Mouse (Mus musculus) forebrain, embryonic 15.5 days (tissue): ENCODE results near the gene Plxdc1. TPM values are rescaled to one million over a fixed set of nuclear protein-coding genes. Genes with fewer than 3 reads are reported as not detected.
A peak's percentile ranks its signal among the peaks of the same experiment; 100 is the strongest.

Source experiments
- ATAC-seq: fragments of 200-750 bp; cut with Nextera tagmentation; replicated peaks from 2 replicates; pipeline ENCODE4 v1.8.0; 2017; ENCODE audit warnings: mild to moderate bottlenecking, moderate TSS enrichment, moderate library complexity
- H3K27ac ChIP-seq: fragments of 300-500 bp; sonication (generic); replicated peaks from 2 replicates; pipeline ENCODE4 v1.5.1; 2015; ENCODE audit warnings: mild to moderate bottlenecking, inconsistent platforms
- H3K27me3 ChIP-seq: fragments of 300-500 bp; sonication (generic); 2 replicates; pipeline ENCODE4 v1.6.1; 2015; ENCODE audit warnings: inconsistent platforms
- H3K36me3 ChIP-seq: fragments of 300-500 bp; sonication (generic); 2 replicates; pipeline ENCODE4 v1.6.1; 2015; ENCODE audit warnings: mild to moderate bottlenecking, inconsistent platforms
- H3K4me1 ChIP-seq: fragments of 300-500 bp; sonication (generic); 2 replicates; pipeline ENCODE4 v1.6.1; 2015; ENCODE audit warnings: inconsistent platforms
- H3K4me2 ChIP-seq: fragments of 300-500 bp; sonication (generic); replicated peaks from 2 replicates; pipeline ENCODE4 v1.6.1; 2015; ENCODE audit warnings: mild to moderate bottlenecking, inconsistent platforms
- H3K4me3 ChIP-seq: fragments of 300-500 bp; sonication (generic); 2 replicates; pipeline ENCODE4 v1.5.1; 2015; ENCODE audit warnings: mild to moderate bottlenecking, inconsistent platforms
- H3K9ac ChIP-seq: fragments of 300-500 bp; sonication (generic); replicated peaks from 2 replicates; pipeline ENCODE4 v1.6.1; 2015; ENCODE audit warnings: mild to moderate bottlenecking, inconsistent platforms
- H3K9me3 ChIP-seq: fragments of 300-500 bp; sonication (generic); 2 replicates; pipeline ENCODE4 v1.6.1; 2016; ENCODE audit warnings: inconsistent platforms
- WGBS: fragments of 180-500 bp; shearing (Covaris S2); methylation state at CpG from one replicate; pipeline ENCODE4 v1.1.7; 2015; ENCODE audit warnings: mixed read lengths; 5-methylcytosine and 5-hydroxymethylcytosine counted together
- polyA plus RNA-seq: library from polyadenylated mRNA; unstranded; fragments of >200 nt; fragmentation: Nextera tagmentation; extraction: Ambion mirVana; gene quantifications from 2 replicates; pipeline ENCODE4 v1.2.1, GENCODE M21; 2015

Gene Plxdc1
- polyA plus RNA-seq, 1 experiment from 2014 or later: 0.65 TPM

DNA sequence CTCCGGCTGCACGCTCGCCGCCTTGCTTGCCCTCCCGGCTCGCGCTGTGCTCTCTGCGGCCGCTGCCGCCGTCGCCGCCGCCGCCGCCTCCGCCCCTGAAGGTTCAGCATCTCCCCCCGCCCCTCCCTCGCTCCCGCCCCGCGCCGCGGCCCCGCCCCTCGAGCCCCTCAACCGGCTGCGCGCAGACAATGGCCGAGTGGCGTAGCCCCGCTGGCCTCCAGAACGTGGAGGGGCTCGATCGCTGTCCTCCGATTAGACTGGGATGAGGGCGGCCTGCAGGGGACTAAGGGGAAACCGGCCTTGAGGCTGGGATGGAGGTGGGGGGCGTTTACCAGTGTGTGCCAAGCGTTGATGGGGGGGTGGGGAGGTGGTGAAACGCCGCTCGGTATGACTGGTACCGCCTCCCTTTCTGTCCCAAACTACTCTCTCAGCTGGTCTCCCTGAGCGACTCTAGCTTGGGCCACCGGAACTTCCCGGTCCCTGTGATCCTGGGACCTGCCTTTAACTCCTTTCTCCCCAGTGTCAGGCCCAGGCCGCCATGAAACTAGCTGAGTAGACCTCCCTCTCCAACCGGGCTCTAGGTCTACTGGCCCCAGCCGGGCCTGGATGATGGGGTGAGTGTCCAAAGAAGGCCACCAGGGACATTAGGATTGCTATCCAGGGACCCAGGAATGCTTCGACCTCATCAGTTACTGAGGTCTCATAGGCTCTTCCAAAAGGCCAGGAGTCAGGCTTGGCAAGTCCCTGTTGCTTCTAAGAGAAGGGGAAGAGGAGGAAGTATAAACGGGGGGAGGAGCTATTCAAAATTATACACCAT, 36.5 kb upstream of the Plxdc1 start, which contains the start of gene Cacnb1:
TSS of gene Cacnb1 (minus strand) at position 480 of the 817 bp plus-strand sequence.
- no peaks in the 10 kb centered on the region for H3K27me3 ChIP-seq
- peak; percentile 39 for ATAC-seq
- H3K4me3 ChIP-seq: peak within 1 kb of the TSS; percentile 79
- H3K4me1 ChIP-seq: peaks cover 59% of the 10 kb centered on the region
- peak within 1 kb of the TSS; percentile 73 for H3K4me2 ChIP-seq
- H3K27ac ChIP-seq: peak within 1 kb of the TSS; percentile 93
- H3K9me3 ChIP-seq: no peaks in the 10 kb centered on the region
- 1% methylated on average over 39 of the region's 52 CpGs for WGBS
- peak within 1 kb of the TSS; percentile 95 for H3K9ac ChIP-seq
- peaks cover 3% of the 10 kb centered on the region for H3K36me3 ChIP-seq

DNA sequence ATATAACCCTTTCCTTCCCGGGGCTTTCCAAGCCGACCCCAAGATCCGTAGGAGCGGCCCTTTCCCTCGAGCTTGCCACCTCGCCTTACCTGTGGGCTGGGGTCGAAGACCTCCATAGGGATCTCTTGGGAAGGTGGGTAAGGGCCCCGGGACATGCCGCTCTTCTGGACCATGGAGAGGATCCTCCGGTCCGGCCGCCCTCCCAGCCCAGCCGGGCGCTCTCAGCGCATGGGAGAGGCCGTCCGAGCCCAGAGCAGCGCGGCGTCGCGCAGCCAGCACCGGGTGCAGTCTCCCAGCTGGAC, 36.0 kb upstream of the Plxdc1 start:
- H3K4me2 ChIP-seq: peak overlapping the region; percentile 73
- H3K36me3 ChIP-seq: peaks cover 9% of the 10 kb centered on the region
- no peaks in the 10 kb centered on the region for H3K9me3 ChIP-seq
- peak overlapping the region; percentile 79 for H3K4me3 ChIP-seq
- peak overlapping the region; percentile 93 for H3K27ac ChIP-seq
- WGBS: 0% methylated on average over 14 of the region's 23 CpGs
- H3K4me1 ChIP-seq: peaks cover 55% of the 10 kb centered on the region
- H3K9ac ChIP-seq: peak overlapping the region; percentile 95
- peak; percentile 42 for ATAC-seq
- no peaks in the 10 kb centered on the region for H3K27me3 ChIP-seq

DNA sequence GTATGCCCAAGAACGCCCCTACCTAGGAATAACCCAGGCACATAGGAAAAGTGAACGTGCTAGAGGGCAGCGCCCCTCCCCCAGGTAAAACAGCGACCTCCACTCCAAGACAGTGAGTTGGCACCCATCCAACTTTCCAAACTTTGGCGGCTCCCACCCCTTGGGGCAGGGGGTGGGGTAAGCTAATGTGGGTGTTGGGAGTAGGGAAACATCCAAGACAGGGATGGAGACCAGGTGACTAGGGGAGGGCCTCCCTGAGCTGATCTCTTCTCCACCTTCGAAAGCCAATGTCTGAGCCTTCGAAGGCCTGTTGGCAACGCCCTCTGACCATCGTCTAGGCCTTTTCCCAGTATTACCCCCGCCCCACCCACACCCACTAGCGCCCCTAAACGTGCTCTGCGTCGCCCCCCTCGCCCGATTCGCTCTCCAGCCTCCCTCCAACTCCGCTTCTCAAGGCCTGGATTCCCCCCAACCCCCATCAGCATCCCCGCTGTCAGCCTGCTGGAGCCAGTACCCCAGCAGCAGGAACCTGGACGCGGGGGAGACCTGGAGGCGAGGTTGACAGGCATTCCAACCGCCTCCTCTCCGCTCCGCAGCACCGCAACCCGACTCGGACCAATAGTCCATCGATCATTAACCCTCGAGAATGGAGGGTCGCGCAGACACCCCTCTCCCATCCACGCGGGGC, 35.5 kb upstream of the Plxdc1 start:
- 3% methylated on average over 34 of the region's 34 CpGs for WGBS
- H3K9ac ChIP-seq: peak overlapping the region; percentile 95
- no peaks in the 10 kb centered on the region for H3K9me3 ChIP-seq
- peak overlapping the region; percentile 73 for H3K4me2 ChIP-seq
- peak overlapping the region; percentile 79 for H3K4me3 ChIP-seq
- ATAC-seq: peak; percentile 7
- H3K36me3 ChIP-seq: peaks cover 14% of the 10 kb centered on the region
- no peaks in the 10 kb centered on the region for H3K27me3 ChIP-seq
- H3K27ac ChIP-seq: peak overlapping the region; percentile 93
- peaks cover 55% of the 10 kb centered on the region for H3K4me1 ChIP-seq

DNA sequence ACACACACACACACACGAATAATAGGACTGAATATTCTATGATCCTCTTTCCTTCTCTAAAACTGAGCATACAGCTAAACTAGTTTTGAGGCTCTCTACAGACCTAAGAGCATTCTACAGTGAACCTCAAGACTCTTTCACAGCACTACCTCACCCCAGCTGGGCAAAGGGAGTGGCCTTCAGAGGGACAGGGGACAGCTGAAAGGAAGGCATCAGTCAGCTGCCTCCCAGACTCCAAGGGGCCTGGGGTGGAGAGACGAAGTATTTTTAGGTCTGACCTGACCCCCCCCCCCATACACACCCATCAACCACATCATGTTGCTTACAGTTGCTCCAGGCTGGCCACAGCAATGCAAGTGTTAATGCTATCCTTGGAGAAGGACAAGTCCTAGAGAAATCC, 34.9 kb upstream of the Plxdc1 start:
- H3K27me3 ChIP-seq: no peaks in the 10 kb centered on the region
- peak overlapping the region; percentile 79 for H3K4me3 ChIP-seq
- whole genome bisulfite sequencing: 48% methylated on average over 2 of the region's 2 CpGs
- no peak overlapping the region for H3K27ac ChIP-seq
- peaks cover 19% of the 10 kb centered on the region for H3K36me3 ChIP-seq
- peak overlapping the region; percentile 95 for H3K9ac ChIP-seq
- ATAC-seq: no peak
- H3K9me3 ChIP-seq: no peaks in the 10 kb centered on the region
- peak overlapping the region; percentile 73 for H3K4me2 ChIP-seq
- H3K4me1 ChIP-seq: peaks cover 54% of the 10 kb centered on the region

DNA sequence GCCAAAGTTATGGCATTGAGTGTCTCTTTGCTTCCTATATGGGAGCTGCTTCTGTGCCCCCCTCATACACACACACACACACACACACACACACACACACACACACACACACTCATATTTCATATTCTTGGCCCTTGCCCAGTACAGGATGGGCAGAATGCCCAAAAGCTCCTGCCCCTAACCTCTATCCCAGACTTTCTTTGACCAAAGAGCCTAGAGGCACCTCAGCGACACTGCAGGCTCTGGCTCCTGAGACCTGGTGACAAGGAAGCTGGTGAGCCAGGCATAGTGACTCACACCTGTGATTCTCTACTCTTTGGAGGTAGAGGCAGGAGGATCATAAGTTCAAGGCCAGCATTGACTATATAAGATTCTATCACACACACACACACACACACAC, 34.5 kb upstream of the Plxdc1 start:
- no peak for ATAC-seq
- H3K4me1 ChIP-seq: peaks cover 50% of the 10 kb centered on the region

DNA sequence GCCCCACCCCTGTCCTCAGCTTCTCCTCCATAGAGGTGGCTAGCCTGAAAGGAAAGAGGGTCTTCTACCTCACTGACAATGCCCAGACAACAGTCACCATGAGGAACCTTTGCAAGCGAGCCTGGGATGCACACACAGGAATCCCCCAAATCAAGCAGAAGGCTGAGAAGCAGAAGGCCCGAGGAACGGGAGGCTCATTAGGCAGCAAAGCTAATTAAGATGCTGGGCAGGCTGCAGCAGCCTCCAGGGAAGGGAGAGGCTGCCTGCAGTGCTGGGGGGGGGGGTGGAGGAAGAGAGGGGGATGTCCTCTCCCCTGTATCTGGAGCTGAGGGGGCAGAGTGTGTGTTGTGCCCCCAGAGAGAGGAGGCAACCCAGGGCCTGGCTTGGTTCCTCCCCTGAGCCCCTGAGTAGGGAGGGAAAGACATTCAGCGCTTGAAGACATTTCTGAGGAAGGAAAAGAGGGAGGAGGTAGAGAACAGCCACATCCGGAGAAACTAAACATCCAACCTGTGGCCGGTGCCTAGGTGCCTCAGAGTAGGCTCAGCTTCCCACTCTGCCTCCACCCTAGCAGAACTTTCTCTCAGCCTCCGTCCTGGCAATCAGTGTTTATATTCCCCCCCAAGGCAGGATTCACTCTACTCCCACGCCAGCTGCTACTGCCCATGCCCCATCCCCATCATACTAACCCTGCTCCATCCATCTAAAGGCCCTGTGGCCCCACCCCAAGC, 33.8 kb upstream of the Plxdc1 start:
- H3K4me1 ChIP-seq: peaks cover 48% of the 10 kb centered on the region
- no peaks in the 10 kb centered on the region for H3K9me3 ChIP-seq
- peak overlapping the region; percentile 13 for H3K4me3 ChIP-seq
- no peaks in the 10 kb centered on the region for H3K27me3 ChIP-seq
- 0 out of 2 replicates have a peak, but pooled peaks have one; percentile 7 for ATAC-seq
- H3K36me3 ChIP-seq: peaks cover 30% of the 10 kb centered on the region
- peak overlapping the region; percentile 73 for H3K4me2 ChIP-seq
- peak overlapping the region; percentile 87 for H3K27ac ChIP-seq
- H3K9ac ChIP-seq: peak overlapping the region; percentile 38
- 16% methylated on average over 8 of the region's 8 CpGs for WGBS

More for the DNA sequence above, 34.5 kb upstream of the Plxdc1 start:
- Histone ChIP-seq H3K36me3 (peaks cover 23% of the 10 kb centered on the region), H3K4me3 (0 out of 2 replicates have a peak overlapping the region, but pooled peaks have one; percentile 13), H3K4me2 (peak overlapping the region; percentile 73), H3K9ac (no peak overlapping the region; the same call in 1 of the 2 replicates), H3K27ac (peak overlapping the region; percentile 87), H3K27me3 (no peaks in the 10 kb centered on the region), H3K9me3 (no peaks in the 10 kb centered on the region)
- WGBS: 50% methylated on average over 1 of the region's 1 CpGs

DNA sequence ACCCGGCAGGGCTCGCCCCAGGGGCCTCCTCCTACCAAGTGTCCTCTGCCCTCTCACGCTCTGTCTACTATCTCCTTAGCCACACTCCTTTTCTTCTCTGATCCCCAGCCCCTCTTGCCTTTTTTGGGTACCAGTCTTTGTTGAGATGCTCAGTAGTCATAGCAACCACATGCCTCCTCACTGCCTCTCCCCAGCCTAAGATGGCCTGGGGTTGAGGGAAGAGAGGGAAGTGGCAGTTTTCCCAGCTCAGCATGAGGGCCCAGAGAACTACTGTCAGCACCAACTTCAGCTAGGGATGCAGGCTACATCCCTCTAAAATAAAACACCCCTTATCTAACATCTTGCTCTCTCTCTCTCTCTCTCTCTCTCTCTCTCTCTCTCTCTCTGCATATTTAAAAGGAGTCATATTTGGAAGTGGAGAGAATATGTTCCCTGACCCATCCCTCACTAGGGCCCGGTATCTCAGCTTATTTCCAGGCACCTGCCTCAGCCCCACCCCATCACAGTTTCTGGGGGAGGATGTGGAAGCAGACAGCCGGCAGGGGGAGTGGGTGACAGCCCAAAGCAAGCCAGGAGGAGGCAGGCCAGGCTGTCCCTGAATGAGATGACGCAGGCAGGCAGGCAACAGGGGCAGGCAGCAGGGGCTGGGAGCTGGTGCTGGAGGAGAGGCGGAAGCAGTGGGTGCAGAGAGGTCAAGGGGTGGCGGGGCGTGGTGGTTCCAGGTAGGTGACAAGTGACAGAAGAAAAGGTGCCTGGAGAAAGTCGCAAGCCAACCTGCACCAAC, 32.8 kb upstream of the Plxdc1 start:
- 31% methylated on average over 10 of the region's 10 CpGs for WGBS

DNA sequence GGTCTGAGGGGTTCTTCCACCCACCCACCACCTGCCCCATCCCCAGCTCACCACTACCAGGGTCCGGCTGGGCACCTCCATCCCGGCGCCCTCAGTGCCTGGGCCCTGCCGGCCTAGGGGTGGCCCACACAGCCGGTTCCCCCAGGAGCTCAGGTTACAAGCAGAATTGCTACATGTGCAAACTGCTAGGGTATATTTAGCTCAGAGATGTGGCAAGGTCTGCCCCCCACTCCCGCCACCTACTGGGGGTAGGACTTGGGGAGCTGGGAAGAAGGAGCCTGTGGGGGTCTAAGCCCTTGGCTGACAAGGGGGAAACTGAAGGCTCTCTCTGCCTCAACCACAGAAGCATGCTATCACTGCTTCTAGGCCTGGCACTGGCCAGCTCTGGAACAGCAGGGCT, 32.0 kb upstream of the Plxdc1 start:
- peaks cover 44% of the 10 kb centered on the region for H3K4me1 ChIP-seq
- no peak overlapping the region for H3K27ac ChIP-seq
- H3K4me3 ChIP-seq: no peak overlapping the region
- peak overlapping the region; percentile 22; the same call in 1 of the 2 replicates for H3K9ac ChIP-seq
- H3K4me2 ChIP-seq: no peak overlapping the region
- 74% methylated on average over 6 of the region's 6 CpGs for WGBS
- ATAC-seq: no peak
- no peaks in the 10 kb centered on the region for H3K27me3 ChIP-seq
- H3K36me3 ChIP-seq: peaks cover 42% of the 10 kb centered on the region
- no peaks in the 10 kb centered on the region for H3K9me3 ChIP-seq

More for the DNA sequence above, 32.8 kb upstream of the Plxdc1 start:
- Histone ChIP-seq H3K9ac (peak overlapping the region; percentile 38; the same call in 1 of the 2 replicates), H3K4me1 (peaks cover 48% of the 10 kb centered on the region), H3K36me3 (peaks cover 39% of the 10 kb centered on the region), H3K9me3 (no peaks in the 10 kb centered on the region), H3K27me3 (no peaks in the 10 kb centered on the region), H3K4me2 (peak overlapping the region; percentile 73), H3K4me3 (peak overlapping the region; percentile 13; the same call in 1 of the 2 replicates), H3K27ac (peak overlapping the region; percentile 87)
- 0 out of 2 replicates have a peak, but pooled peaks have one; percentile 11 for ATAC-seq

DNA sequence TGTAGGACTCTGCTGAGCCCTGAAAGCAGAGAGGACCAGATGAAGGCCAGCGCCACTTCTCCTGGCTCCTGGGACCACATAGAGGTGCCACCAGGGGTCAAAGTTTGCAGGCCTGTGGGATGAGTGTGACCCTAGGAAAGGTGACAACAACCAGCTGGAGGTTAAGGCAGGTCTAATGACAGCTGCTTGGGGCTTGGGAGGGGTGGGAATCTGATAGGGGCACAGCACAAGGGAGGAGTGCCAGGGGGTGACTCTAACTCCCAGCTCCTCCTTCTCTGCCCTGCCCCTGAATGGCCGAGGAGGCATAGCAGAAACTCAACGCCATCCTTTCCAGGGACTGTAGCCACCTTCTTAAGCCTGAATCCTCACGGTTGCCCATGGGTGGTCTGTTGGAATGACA, 30.6 kb upstream of the Plxdc1 start:
- no peak for ATAC-seq
- no peak overlapping the region for H3K4me3 ChIP-seq
- H3K4me1 ChIP-seq: peaks cover 38% of the 10 kb centered on the region
- H3K27ac ChIP-seq: no peak overlapping the region
- H3K4me2 ChIP-seq: no peak overlapping the region
- no peaks in the 10 kb centered on the region for H3K9me3 ChIP-seq
- no peak overlapping the region for H3K9ac ChIP-seq
- 84% methylated on average over 4 of the region's 4 CpGs for WGBS
- peaks cover 42% of the 10 kb centered on the region for H3K36me3 ChIP-seq
- no peaks in the 10 kb centered on the region for H3K27me3 ChIP-seq

DNA sequence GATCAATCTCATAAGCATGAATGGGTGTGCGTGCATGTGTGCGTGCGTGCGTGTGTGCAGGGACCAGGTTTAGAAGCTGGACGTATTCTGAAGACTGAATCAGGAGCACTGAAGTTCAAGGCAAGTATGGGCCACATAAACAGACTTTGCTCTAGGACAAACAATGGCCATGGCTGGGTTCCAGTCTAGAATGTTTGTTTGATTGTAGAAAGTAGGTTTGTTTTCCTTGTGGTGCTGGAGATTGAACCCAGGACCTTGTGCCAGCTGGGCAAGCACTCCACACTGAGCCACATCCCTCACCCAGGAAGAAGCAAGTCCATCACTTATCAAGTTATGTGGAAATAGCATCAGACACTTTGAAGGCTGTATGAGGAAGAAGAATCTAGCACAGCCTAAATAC, 29.9 kb upstream of the Plxdc1 start:
- no peak overlapping the region for H3K9ac ChIP-seq
- no peak overlapping the region for H3K4me3 ChIP-seq
- H3K36me3 ChIP-seq: peaks cover 47% of the 10 kb centered on the region
- peaks cover 31% of the 10 kb centered on the region for H3K4me1 ChIP-seq
- H3K4me2 ChIP-seq: no peak overlapping the region
- H3K9me3 ChIP-seq: no peaks in the 10 kb centered on the region
- no peak overlapping the region for H3K27ac ChIP-seq
- no peak for ATAC-seq
- no peaks in the 10 kb centered on the region for H3K27me3 ChIP-seq
- 94% methylated on average over 5 of the region's 5 CpGs for WGBS

DNA sequence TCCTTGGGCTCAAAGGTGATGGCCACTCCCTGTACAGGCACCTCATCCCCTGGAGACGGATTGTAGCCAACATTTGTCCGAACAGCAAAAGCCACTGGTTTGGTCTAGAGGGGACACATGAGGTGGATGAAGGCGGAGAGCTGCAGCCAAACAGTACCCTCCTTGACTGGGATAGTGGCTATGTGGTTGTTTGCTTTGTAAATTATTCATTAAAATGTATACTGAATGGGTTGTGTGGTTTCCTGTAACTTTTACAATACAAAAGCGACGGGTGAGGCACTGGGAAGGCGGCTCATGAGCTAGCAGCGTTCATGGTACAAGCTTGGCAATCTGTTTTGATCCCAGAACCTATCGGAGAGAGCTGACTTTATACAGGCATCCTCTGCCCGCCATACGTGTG, 26.6 kb upstream of the Plxdc1 start:
- Histone ChIP-seq H3K9ac (no peak overlapping the region), H3K36me3 (peaks cover 71% of the 10 kb centered on the region), H3K27me3 (no peaks in the 10 kb centered on the region), H3K9me3 (no peaks in the 10 kb centered on the region), H3K4me1 (no peaks in the 10 kb centered on the region), H3K27ac (no peak overlapping the region), H3K4me2 (no peak overlapping the region), H3K4me3 (no peak overlapping the region)
- ATAC-seq: no peak
- 82% methylated on average over 10 of the region's 10 CpGs for WGBS
